Mouse (Mus musculus) midbrain, embryonic 13.5 days (tissue): Measurements from ENCODE around the gene Tma16. TPM values are rescaled to one million over a fixed set of nuclear protein-coding genes. Genes with fewer than 3 reads are reported as not detected.

Experiments used
- polyA plus RNA-seq: library from polyadenylated mRNA; unstranded; fragments of >200 nt; fragmentation: Nextera tagmentation; extraction: Ambion mirVana; gene quantifications from 2 replicates; pipeline ENCODE4 v1.2.1, GENCODE M21; 2015

The Tma16 gene
- polyA plus RNA-seq, 1 experiment from 2014 or later, result 11.8 TPM

Other genes with a start within 250 kb of the Tma16 start
- 0.03 TPM in 1 of 2 replicates, not detected in the other for gene Tktl2, start 25.2 kb upstream of the Tma16 start, polyA plus RNA-seq
- gene Npy5r, start 201.6 kb upstream of the Tma16 start, polyA plus RNA-seq, result 0.67 and 0.68 TPM in 2 replicates
- 3.2 and 3.4 TPM in 2 replicates for gene Npy1r, start 210.7 kb upstream of the Tma16 start, polyA plus RNA-seq